Mouse (Mus musculus): ENCODE measurements at regions not wholly inside any gene's neighbourhood (a gene's known extent, or its start where the extent isn't known, plus 50 kb on each side); places are given as distances from the start of the nearest gene placed in this dataset.

DNA sequence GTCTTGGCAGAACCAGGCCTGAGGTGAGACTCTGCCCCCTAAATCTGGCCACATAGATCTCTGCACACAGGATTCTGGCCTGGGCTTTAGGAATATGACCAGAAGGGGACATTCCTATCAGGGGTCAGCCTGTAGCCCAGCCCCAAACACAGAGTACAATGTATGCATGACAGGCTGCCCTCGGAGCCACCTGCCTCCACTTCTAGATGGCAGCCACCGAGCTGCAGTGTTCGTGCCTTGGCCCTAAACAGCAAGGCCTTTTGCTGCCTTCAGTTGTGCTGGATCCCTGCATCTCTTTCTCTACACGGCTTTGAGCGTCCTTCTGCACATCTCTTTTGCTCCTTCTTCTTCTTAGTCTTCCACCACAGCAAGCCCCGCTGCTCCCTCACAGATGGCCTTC lies 532.2 kb upstream of the 3110018I06Rik start:
- intact Hi-C loops (cut with DNase I): no loop called here
- DNase-seq: no peak

DNA sequence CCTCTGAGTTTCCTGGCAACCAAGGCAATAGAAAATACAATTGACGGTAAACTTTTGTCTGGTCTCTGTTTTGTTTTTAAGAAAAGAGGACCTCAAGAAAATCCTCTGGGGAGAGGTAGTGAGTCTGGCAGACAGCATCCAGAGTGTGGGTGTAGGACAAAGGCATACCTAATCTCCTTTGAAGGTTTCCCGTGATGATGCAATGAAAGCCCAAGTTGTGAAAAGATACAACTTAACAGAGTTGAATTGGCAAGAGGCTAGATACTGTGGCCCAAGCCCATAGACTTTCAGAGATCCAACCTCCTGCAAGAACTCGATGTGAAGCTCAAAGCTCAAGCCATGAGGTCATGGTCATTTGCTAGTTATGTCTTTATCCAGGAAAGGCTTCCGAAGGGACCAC lies 526.4 kb upstream of the 3110018I06Rik start:
- intact Hi-C loops (cut with DNase I): no loop called here

DNA sequence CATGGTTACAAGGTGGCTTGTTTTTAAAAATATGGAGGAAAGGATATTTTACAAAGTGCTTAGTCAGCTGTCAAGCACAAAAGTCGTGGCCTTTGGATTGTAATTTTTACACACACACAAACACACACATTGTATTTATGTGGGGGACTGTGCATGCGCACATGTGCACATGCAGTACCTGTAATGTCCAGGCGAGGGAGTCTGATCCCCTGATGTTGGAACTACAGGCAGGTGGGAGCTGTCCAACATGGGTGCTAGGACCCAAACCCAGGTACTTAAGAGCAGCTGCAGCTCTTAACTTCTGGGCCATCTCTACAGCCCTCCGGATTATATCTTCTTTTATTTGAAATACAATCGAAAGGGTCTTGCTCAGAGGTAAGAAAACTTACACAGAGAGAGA lies 524.7 kb upstream of the 3110018I06Rik start:
- intact Hi-C loops (cut with DNase I): no loop called here

More for the DNA sequence above, 526.4 kb upstream of the 3110018I06Rik start:
- no peak for DNase-seq

DNA sequence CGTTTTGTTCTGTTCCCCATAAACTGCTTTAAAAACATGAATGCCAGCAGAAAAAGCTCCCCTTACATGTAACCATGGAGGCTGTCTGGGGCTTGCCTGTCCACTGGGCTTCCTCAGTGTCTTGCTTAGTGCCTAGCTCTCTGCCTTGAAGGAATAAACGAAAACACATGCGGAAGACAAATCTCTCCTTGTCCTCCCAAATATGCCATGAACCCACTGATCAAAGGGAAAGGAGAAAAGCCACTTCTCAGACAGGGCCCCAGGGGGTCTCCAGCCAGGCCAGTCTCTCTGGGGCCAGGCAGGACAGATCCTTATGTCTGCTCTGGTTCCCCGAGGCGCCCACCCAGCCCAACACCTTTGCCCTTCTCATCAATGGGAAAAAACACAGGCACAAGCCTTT lies 518.6 kb upstream of the 3110018I06Rik start:
- intact Hi-C loops (cut with DNase I): no loop called here
- no peak for DNase-seq

More for the DNA sequence above, 524.7 kb upstream of the 3110018I06Rik start:
- DNase-seq: no peak

DNA sequence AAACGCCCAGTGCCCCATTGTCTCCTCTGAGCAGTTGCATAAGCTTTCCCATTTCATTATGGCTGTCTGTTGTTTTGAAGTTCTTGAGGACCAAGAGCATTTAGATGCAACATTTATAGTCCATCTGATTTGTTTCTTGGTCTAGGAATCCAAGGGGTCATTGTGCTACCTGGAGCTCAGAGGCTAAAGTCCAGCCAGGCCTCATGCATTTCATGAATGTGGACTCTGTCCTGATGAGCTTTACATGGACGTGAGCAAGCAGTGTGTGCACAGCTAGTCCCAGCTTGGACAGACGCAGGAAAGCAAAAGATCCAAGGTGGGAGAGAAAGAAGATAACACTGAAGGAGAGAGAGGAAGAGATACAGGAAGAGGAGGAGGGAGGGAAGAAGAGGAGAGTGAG lies 496.0 kb upstream of the 3110018I06Rik start:
- intact Hi-C loops (cut with DNase I): no loop called here
- no peak for DNase-seq

DNA sequence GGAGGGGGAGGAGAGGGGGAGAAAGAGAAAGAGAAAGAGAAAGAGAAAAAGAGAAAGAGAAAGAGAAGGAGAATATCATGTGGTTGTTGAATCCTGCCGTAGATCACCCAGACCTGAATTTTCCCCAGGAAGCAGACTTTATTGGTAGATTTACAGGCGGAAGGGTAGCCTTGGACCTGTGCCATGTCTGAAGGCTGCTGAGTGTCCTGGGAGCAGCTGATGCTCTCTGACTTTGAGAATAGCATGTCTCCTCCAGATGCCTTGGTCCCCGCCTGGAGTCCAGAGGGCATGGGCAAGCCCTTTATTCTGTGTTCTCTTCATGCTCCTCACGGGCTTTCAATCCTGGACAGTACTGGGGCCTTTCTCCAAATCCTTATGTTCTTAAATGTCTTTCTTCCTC lies 495.4 kb upstream of the 3110018I06Rik start:
- no peak for DNase-seq
- intact Hi-C loops (cut with DNase I): no loop called here

DNA sequence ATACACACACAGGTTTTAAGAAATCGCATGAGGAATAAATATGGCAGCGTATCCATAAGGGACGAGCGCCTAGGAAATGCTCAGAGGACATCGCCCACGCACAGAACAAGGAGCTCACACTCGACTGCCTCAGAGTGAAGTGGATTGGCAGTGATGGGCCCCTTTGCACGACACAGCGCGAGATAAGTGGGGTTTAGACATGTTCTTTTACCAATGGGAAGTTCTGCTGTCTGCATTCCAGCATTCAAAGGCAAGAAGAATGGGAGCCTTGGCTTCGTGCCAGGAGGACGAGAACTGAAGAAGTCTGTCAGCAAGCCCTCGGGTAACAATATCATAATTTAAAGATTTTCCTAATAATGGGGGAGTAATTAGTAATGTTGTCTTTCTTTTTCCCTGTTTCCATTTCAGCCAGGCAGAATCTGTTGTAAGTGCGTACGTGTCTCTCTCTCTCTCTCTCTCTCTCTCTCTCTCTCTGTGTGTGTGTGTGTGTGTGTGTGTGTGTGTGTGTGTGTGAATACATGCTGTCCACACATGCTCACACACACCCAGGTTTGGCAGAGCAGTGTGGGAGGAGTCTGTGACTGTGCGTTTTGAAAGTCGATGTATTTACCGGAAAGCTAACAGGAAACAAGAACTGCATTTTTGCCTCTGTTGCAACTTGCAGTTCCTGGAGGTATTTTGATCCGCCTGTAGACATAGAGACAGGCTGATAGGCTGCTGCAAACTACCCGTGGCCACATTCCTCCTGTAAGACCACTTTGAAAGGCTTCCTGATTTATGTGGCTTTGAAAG lies 477.2 kb upstream of the 3110018I06Rik start:
- DNase-seq: no peak
- intact Hi-C loops (cut with DNase I): no loop called here

DNA sequence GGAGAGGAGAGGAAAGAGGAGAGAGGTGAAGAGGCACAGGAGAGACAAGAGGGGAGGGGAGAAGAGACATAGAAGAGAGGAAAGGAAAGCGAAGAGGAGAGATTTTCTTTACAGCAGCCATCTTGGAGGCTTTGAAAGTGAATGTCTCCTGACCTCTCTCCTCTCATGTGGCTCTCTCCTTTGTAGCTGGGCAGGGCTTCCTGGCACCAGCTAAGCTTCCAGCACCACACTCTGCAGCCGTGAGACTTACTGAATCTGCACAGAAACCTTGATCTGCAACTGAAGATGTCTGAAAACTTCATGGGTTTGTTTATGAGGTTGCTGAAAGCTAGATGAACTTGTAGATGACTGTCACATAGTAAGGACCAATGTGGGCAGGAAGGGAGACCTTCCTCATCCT lies 471.6 kb upstream of the 3110018I06Rik start:
- intact Hi-C loops (cut with DNase I): no loop called here
- no peak for DNase-seq

DNA sequence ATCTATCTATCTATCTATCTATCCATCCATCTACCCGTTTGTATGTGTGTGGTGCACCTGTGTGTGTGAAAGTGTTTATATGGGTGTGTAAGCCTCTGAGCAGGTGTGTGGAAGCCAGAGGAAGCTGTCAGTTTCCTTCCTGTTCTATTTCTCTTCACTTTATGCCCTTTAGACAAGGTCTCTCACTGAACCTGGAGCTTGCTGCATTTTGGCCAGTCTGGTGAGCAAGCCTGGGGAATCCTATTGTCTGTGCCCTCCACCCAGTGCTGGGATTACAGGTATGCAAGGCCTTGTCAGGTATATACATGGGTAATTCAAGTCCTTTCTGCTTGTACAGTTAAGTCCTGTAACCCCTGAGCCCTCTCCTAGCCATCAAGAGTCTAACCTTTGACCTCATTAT lies 466.6 kb upstream of the 3110018I06Rik start:
- intact Hi-C loops (cut with DNase I): no loop called here
- no peak for DNase-seq

DNA sequence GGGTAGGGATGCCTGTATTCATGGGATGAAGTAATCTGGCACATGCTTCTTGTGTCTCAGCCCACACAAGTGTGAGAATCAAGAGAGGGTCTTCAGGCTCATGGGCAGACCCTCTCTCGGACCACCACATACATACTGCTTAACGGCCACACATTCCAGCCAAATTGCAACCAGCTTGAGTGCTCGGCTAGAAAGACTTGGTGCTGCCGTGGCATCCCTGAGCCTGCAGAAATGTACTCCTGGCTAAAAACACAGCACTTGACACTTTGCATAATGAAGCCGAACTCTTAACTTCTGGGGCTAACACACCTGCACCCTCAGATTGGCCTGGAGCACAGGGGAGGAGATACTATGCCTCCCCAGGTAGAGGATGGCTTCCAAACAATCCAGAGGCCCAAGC lies 461.6 kb upstream of the 3110018I06Rik start:
- DNase-seq: no peak
- intact Hi-C loops (cut with DNase I): no loop called here

DNA sequence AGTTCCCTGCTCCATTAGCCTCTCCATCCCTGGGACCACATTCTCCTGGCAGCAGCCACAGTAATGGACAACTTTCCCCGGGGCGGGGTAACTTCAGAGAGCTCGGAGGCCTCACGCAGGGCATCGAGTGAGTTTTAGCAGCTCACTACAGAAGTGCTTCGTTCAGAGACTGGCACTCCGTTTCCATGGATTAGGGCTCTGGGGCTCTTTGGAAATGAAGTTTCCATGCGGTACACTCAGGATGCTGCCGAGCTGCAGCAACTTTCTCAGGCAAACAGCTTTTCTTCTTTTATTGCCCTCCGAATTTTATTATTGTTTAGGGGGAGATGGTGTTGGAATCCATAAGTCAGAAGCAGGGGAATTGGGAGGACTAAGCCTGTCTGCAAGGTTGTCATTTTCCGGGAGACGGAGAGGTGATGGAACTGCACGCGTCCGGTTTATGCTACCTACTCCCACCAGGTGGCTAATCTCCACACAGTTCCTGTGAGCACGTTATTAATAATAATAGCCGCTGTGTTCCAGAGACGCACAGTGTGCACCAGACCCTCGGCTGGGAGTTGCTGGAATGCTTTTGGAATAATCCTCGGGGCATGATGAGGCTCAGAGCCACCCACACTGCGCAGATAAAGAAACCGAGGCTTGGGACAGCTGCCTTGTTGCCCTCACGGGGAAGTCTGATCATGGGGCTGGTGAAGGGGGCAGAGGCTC lies 460.4 kb upstream of the 3110018I06Rik start:
- intact Hi-C loops (cut with DNase I): no loop called here
- DNase-seq: no peak

DNA sequence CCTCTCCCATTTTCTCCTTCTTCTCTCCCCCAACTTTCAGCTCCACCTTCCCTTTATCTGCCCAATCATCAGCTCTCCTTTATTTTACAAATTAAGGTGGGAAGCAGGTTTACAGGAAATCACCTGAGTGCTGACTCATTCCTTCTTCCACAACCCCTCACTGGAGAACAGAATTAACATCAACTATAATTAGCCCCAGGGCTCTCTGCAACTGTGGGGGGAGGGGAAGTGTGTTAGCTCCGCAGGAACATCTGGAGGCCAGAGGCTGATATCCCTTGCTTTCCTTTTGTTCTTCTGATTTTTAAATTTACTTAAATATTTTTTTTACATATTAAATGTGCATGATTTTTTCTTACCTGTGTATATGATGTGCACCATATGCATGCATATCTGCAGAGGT lies 459.4 kb upstream of the 3110018I06Rik start:
- intact Hi-C loops (cut with DNase I): no loop called here
- DNase-seq: no peak

DNA sequence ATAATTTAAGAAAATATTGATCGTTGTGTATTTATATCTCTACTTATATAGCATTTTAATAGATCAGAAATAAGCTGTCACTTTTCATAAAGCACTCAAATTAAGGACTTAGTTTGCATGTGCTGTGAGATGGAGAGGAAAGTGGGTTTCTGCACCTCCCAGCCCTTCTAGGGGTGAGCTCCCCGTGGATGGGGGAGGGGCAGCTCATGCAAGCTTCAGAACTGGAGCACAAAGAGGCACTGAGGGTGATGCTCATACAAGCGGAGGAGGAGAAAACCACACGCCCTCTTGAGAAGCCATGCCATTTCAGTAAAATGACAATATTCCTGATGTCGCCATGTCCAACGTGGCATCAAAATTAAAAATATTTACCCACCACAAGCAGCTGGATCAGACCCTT lies 452.1 kb upstream of the 3110018I06Rik start:
- no peak for DNase-seq
- intact Hi-C loops (cut with DNase I): no loop called here

DNA sequence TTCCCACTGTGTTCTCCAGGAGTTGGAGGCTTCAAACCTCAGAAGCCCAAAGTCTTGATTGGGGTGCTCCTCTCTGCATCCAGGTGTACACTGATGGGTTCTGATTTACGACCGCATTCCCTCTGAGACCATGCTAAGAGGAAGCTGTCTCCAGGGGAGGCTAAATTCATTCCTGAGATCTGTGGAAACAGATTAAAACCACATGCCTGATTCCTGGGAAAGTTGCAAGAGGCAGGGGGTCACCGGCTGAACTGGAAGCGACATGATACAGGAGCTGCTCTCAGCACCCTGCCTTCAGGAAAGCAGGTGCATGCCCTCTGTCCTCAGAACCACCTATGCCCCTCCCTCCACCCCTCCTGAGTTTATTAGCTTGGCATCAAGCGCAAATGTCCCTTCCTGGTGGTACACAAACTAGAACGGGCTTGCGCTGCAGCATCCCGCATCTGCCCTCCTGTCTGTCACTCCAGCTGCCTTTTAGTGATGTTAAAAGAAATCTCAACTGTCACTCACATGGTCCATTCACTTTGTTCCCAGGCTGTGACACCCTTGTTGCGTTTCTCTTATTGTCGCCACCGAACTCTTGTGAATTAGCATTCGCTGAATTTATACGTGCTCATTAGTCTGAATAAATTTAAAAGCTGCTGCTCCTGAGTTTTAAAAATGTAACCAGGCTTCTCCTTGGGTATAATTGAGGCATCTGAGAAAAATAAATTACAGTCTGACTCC lies 446.3 kb upstream of the 3110018I06Rik start:
- no peak for DNase-seq
- intact Hi-C loops (cut with DNase I): no loop called here

DNA sequence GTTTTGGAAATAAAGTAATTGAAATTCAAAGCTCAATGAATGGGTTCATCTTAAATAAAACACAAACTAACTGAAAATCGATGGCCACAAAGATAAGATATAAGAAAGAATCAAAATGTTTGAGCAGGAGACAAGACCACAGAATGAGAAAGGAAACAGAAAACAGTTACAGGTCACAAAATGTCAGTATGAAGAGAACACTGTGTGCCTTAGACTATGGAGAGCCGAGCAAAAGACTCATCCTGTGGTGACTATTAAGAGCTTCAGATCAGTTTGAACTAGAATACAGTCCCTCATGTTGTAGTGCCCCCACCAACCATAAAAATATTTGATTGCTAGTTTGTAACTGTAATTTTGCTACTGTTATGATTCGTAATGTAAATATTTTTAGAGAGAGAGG lies 441.9 kb upstream of the 3110018I06Rik start:
- intact Hi-C loops (cut with DNase I): no loop called here
- no peak for DNase-seq

DNA sequence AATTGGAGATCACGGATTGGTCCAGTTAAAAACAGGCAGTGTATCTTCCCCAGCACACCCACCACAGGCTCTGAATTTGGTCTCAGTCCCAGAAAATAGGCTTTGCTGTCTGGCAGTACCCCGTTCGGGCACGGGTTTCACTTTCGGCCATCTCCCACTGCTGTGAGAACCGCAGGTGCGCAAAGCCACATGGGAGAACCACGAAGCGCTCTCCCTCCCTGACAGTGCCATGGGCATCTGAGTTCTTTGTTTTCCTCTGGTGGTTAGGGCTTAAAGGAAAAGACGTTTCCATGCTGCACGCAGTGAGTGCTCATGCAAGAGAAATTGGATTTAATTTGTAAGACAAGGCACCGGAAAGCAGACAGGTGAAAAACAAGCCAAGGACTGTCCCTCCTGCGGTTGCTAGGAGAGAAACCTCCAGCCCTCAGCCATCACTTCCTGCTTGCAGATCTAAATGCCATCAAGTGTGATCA lies 441.3 kb upstream of the 3110018I06Rik start:
- intact Hi-C loops (cut with DNase I): no loop called here
- no peak for DNase-seq

DNA sequence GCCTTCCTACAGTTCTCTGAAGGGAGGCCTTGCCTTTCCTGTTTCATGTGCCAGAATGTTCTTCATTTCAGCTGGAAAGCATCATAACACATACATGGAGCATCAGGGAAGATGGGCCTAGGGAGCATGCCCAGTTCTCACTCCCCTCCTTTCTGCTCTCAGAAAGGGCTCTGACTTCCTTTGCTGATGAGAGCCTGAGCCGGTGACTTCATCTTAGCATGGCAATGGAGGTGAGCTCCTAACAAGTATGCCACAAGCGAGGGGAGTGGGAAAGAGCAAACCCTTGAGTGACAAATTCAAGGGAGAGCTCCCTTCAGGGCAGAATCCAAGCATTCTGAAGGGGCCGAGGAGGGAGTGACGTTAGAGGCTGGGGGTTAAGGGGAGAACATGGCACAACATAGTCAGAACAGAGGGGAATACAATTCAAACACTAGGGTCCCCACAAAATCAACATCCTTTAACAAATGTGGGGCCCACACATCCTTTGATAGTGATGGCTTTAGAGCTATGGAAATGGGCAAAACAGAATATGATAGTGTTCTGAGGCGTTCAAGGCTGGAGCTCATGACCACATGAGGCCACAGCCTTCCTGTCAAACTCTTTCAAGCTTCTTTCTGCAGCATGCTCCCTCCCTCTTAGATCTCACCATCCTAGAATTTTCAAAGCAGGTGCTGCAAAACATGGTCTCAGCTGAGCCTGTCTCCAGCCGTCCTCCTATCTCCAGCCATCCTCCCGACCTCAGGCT lies 437.4 kb upstream of the 3110018I06Rik start:
- no peak for DNase-seq
- intact Hi-C loops (cut with DNase I): no loop called here

DNA sequence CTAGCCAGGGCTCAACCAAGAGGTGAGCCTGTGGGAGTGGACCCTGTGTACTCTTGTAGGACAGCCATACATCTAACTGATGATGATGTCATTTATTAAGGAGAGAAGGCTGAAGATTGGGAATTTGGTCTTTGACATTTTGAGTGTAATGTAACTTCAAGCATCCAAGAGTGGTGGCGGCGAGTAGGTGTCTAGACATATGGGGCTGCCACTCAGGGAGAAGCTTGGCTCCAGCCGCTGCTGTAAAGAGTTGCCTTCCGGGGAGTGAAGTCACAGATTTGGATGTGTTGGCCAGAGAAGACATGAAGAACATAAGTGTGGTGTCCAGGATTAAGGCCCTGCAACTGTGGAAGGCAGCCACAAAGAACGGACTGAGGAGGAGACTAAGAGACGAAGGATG lies 436.3 kb upstream of the 3110018I06Rik start:
- no peak for DNase-seq
- intact Hi-C loops (cut with DNase I): no loop called here

DNA sequence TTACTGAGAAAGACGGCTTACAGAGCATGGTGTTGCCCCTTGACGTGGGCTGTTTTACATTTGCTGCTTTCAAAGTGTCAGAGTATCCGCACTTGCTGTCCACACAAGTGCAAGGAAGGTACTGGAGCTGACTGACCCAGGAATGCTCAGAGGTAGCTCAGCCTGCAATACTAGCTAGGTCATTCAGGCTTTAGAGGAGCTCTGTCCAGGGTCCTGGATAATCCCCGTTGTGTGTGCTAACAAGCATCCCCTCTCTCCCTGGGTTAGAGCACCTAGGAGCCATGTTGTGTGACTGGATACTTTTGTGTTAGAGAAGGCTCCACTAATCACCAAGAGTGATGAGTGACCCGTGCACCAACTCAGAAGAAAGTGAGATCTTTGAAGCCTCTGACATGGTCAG lies 431.9 kb upstream of the 3110018I06Rik start:
- intact Hi-C loops (cut with DNase I): no loop called here
- no peak for DNase-seq

DNA sequence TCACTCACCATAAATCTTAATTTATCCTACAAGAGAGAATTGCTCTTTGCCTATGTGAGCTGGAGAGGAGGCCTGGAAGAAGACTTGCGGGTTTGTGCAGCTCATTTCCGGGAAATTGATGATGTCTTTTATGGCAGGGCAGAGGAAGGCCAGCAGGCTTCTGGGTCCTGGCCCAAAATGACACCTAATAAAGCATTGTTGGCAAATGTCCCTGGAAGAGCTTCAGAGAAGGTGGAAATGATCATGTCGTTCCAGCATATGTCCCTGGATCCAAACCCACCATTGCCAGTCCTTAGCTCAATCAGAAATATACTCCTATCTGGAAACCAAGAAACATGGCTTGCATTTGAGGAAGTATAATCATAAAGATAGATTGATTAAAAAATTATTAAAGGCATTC lies 427.9 kb upstream of the 3110018I06Rik start:
- intact Hi-C loops (cut with DNase I): no loop called here
- DNase-seq: no peak

DNA sequence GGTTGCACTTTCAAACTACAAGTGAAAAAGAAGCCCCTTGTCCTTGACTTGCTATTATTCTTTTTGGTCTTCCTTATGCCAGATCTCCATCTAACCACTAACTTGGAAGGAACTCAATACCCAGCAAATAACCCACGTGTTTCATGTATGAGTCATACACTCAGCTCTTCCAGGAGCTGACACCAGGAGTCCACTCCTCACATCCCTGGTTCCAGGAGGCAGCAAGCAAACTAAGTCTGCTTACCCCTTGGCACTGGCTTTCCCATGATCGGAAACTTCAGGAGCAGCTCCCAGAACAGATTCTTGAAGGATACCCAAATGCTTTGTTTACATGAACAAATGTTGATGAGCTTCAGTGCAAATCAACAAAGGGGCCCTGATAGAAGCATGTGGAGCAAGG lies 421.1 kb upstream of the 3110018I06Rik start:
- DNase-seq: no peak
- intact Hi-C loops (cut with DNase I): no loop called here
